Mouse (Mus musculus): ENCODE results near the gene Kcnj8. TPM values are rescaled to one million over a fixed set of nuclear protein-coding genes. Genes with fewer than 3 reads are reported as not detected.

Kcnj8 gene
- total RNA-seq, 2 experiments from 2014 or later = 1.5 to 2.0 TPM

Other genes with a start within 250 kb of the Kcnj8 start
- gene Slco1a5, start 248.6 kb downstream of the Kcnj8 start, total RNA-seq (2021) = not detected
- gene Pyroxd1, start 226.0 kb downstream of the Kcnj8 start, total RNA-seq (2021) = 10 to 100 TPM; 13.6 to 13.8 TPM
- gene Recql, start 184.5 kb downstream of the Kcnj8 start, total RNA-seq (2021) = 10 to 100 TPM; 26.1 to 29.3 TPM
- gene Golt1b, start 184.4 kb downstream of the Kcnj8 start, total RNA-seq (2021) = 10 to 100 TPM; 29.5 to 33.8 TPM
- gene Spx, start 158.2 kb downstream of the Kcnj8 start, total RNA-seq (2021) = 1 to 10 TPM; 1.7 to 2.1 TPM
- gene Gys2, start 98.5 kb downstream of the Kcnj8 start, total RNA-seq (2021) = under 1 TPM in 1 of 2 experiments, not detected in 1; 0.58 TPM
- gene Ldhb, start 63.7 kb downstream of the Kcnj8 start, total RNA-seq (2021) = 100 to 1,000 TPM; 518 to 567 TPM
- gene Abcc9, start 130.7 kb upstream of the Kcnj8 start, total RNA-seq (2021) = 1 to 10 TPM; 3.1 to 3.3 TPM
- 100 to 1,000 TPM in 1 of 2 experiments, 10 to 100 TPM in 1; 93.1 to 101 TPM for gene Cmas, start 185.1 kb upstream of the Kcnj8 start, total RNA-seq (2021)
- not detected for gene Sult6b2, start 232.9 kb upstream of the Kcnj8 start, total RNA-seq (2021)

Data from layer of hippocampus, postnatal 36 days (tissue).